In genomic region chr15:9072630-9073029, GRCm38 (mm10) we compare ENCODE assay signal across 8 mouse cellular contexts. TPM values are rescaled to one million over a fixed set of nuclear protein-coding genes. Genes with fewer than 3 reads are reported as not detected.
DNase-seq lines count a peak whose midpoint lies in the region; ATAC-seq and TF ChIP-seq lines count a peak whose summit lies in the region.

No protein-coding gene starts in this region.

- peak overlapping the region; percentile 79 for H3K4me2 ChIP-seq in forebrain, embryonic 13.5 days
- peak overlapping the region; percentile 64 for H3K4me2 ChIP-seq in kidney, postnatal 0 days (ENCODE audit: low read length)
- peak overlapping the region; percentile 76 for H3K4me2 ChIP-seq in midbrain, embryonic 14.5 days (ENCODE audit: low read length)

- H3K9me3 ChIP-seq in forebrain, embryonic 13.5 days (replicated peaks): no peaks in the 10 kb centered on the region
- no peaks in the 10 kb centered on the region for H3K9me3 ChIP-seq in kidney, postnatal 0 days (replicated peaks; ENCODE audit: low read length)
- H3K9me3 ChIP-seq in midbrain, embryonic 14.5 days (ENCODE audit: control insufficient read depth, low read length): no peaks in the 10 kb centered on the region

- H3K27me3 ChIP-seq in forebrain, embryonic 13.5 days: no peaks in the 10 kb centered on the region
- H3K27me3 ChIP-seq in kidney, postnatal 0 days (ENCODE audit: insufficient read depth, low read length): no peaks in the 10 kb centered on the region
- no peaks in the 10 kb centered on the region for H3K27me3 ChIP-seq in midbrain, embryonic 14.5 days (ENCODE audit: control insufficient read depth, insufficient read depth, low read length)

- no peaks in the 10 kb centered on the region for H3K36me3 ChIP-seq in forebrain, embryonic 13.5 days (ENCODE audit: poor library complexity, severe bottlenecking)
- H3K36me3 ChIP-seq in kidney, postnatal 0 days (ENCODE audit: insufficient read depth, low read length): no peaks in the 10 kb centered on the region
- no peaks in the 10 kb centered on the region for H3K36me3 ChIP-seq in midbrain, embryonic 14.5 days (ENCODE audit: control insufficient read depth, insufficient read depth, low read length)

- H3K4me3 ChIP-seq in forebrain, embryonic 13.5 days: peak overlapping the region; percentile 90
- H3K4me3 ChIP-seq in kidney, postnatal 0 days (replicated peaks; ENCODE audit: low read depth, low read length): peak overlapping the region; percentile 88
- H3K4me3 ChIP-seq in midbrain, embryonic 14.5 days (replicated peaks; ENCODE audit: low read depth, low read length): peak overlapping the region; percentile 92

- peaks cover 44% of the 10 kb centered on the region for H3K4me1 ChIP-seq in forebrain, embryonic 13.5 days
- peaks cover 19% of the 10 kb centered on the region for H3K4me1 ChIP-seq in kidney, postnatal 0 days (replicated peaks; ENCODE audit: insufficient read depth, low read length)
- H3K4me1 ChIP-seq in midbrain, embryonic 14.5 days (ENCODE audit: control insufficient read depth, insufficient read depth, low read length): peaks cover 23% of the 10 kb centered on the region

- peak; percentile 34 for DNase-seq in thymus, postnatal 0 days (ENCODE audit: low spot score)
- DNase-seq in thymus, postnatal 14 days: no peak
- peak; percentile 23 for DNase-seq in kidney, postnatal 0 days (ENCODE audit: low spot score)
- DNase-seq in midbrain, embryonic 14.5 days: peak; percentile 30
- DNase-seq in spleen, adult 18-20 months: no peak
- no peak for DNase-seq in spleen, postnatal 36 days (ENCODE audit: low spot score in 2 of 2)
- DNase-seq in adrenal gland, adult 18-20 months (ENCODE audit: low spot score in 2 of 2): no peak

- ATAC-seq in forebrain, embryonic 13.5 days: no peak
- no peak for ATAC-seq in kidney, postnatal 0 days (replicated peaks; ENCODE audit: low FRiP score, low read depth)
- no peak for ATAC-seq in midbrain, embryonic 14.5 days (ENCODE audit: low FRiP score, low TSS enrichment)

- H3K27ac ChIP-seq in forebrain, embryonic 13.5 days: no peak overlapping the region
- no peak overlapping the region for H3K27ac ChIP-seq in kidney, postnatal 0 days
- H3K27ac ChIP-seq in midbrain, embryonic 14.5 days (replicated peaks; ENCODE audit: low read depth, low read length): no peak overlapping the region

- WGBS in forebrain, embryonic 13.5 days: 41% methylated on average over 5 of the region's 5 CpGs
- WGBS in kidney, postnatal 0 days: 31% methylated on average over 5 of the region's 5 CpGs
- 45% methylated on average over 5 of the region's 5 CpGs for WGBS in midbrain, embryonic 14.5 days

- no peak for TF ChIP-seq CTCF in kidney, postnatal 0 days (IDR thresholded peaks at IDR 0.05; ENCODE audit: low read depth)

- peak overlapping the region; percentile 88; the same call in 1 of the 2 replicates for H3K9ac ChIP-seq in forebrain, embryonic 13.5 days
- 0 out of 2 replicates have a peak overlapping the region, but pooled peaks have one; percentile 90 for H3K9ac ChIP-seq in kidney, postnatal 0 days (ENCODE audit: low read depth, low read length)
- peak overlapping the region; percentile 89; the same call in 1 of the 2 replicates for H3K9ac ChIP-seq in midbrain, embryonic 14.5 days (replicated peaks; ENCODE audit: low read length)

RNA-seq across cellular contexts. Expression of gene Nadk2, which starts 1.6 kb away (rescaled TPM):
- 15.4 and 17.6 TPM in 2 replicates for polyA plus RNA-seq in thymus, postnatal 0 days (2015; fragmentation: Nextera tagmentation; extraction: Ambion mirVana)
- polyA plus RNA-seq in forebrain, embryonic 13.5 days (2015; fragmentation: Nextera tagmentation; extraction: Ambion mirVana): 23.0 and 24.4 TPM in 2 replicates
- polyA plus RNA-seq in kidney, postnatal 0 days (2015; fragmentation: Nextera tagmentation; extraction: Ambion mirVana): 31.6 and 34.9 TPM in 2 replicates
- polyA plus RNA-seq in midbrain, embryonic 14.5 days (2014; fragmentation: Nextera tagmentation; extraction: Ambion mirVana): 30.0 and 36.0 TPM in 2 replicates
- total RNA-seq in adrenal gland, adult 18-20 months (2021): 10 to 100 TPM; 47.1 to 75.0 TPM

Comparison
In these comparisons a context has a peak if more than half of its experiments do, and no peak if none do; other contexts are left out.
1. DNase-seq: peak in thymus, postnatal 0 days (single experiment), kidney, postnatal 0 days (single experiment) and midbrain, embryonic 14.5 days (single experiment); none in thymus, postnatal 14 days (single experiment), spleen, adult 18-20 months (0 of 2), spleen, postnatal 36 days (0 of 2) and adrenal gland, adult 18-20 months (0 of 2).
2. Peak in every context shown above with its lines, with median percentiles within 50 percentile points of each other: H3K4me2 ChIP-seq, H3K4me3 ChIP-seq and H3K9ac ChIP-seq.